Mouse (Mus musculus): ENCODE measurements around the gene March1. TPM values are rescaled to one million over a fixed set of nuclear protein-coding genes. Genes with fewer than 3 reads are reported as not detected.
A peak's percentile ranks its signal among the peaks of the same experiment; 100 is the strongest.

The March1 gene
- polyA plus RNA-seq, 1 experiment from 2014 or later = 42.9 TPM

GRCm38 (mm10) chr8:65775815-65776214 lies 158.1 kb downstream of the March1 start:
- Histone ChIP-seq H3K4me1 (no peaks in the 10 kb centered on the region), H3K27me3 (replicated peaks) (no peaks in the 10 kb centered on the region), H3K27ac (replicated peaks) (no peak overlapping the region), H3K4me2 (no peak overlapping the region), H3K4me3 (replicated peaks) (no peak overlapping the region), H3K9me3 (replicated peaks) (no peaks in the 10 kb centered on the region), H3K36me3 (no peaks in the 10 kb centered on the region), H3K9ac (replicated peaks) (no peak overlapping the region)
- ATAC-seq (ENCODE audit: low FRiP score) = no peak
- whole genome bisulfite sequencing = 60% methylated on average over 2 of the region's 2 CpGs

GRCm38 (mm10) chr8:65781156-65781555 lies 163.5 kb downstream of the March1 start:
- H3K4me3 ChIP-seq (replicated peaks) = no peak overlapping the region
- H3K4me1 ChIP-seq = no peaks in the 10 kb centered on the region
- no peak overlapping the region for H3K9ac ChIP-seq (replicated peaks)
- H3K27ac ChIP-seq (replicated peaks) = no peak overlapping the region
- H3K9me3 ChIP-seq (replicated peaks) = no peaks in the 10 kb centered on the region
- WGBS = 59% methylated on average over 5 of the region's 5 CpGs
- H3K36me3 ChIP-seq = no peaks in the 10 kb centered on the region
- H3K27me3 ChIP-seq (replicated peaks) = no peaks in the 10 kb centered on the region
- H3K4me2 ChIP-seq = no peak overlapping the region
- ATAC-seq (ENCODE audit: low FRiP score) = no peak

GRCm38 (mm10) chr8:65812971-65813370 lies 195.3 kb downstream of the March1 start:
- Histone ChIP-seq H3K27ac (replicated peaks) (no peak overlapping the region), H3K27me3 (replicated peaks) (no peaks in the 10 kb centered on the region), H3K36me3 (no peaks in the 10 kb centered on the region), H3K9ac (replicated peaks) (no peak overlapping the region), H3K4me2 (no peak overlapping the region), H3K4me3 (replicated peaks) (no peak overlapping the region), H3K9me3 (replicated peaks) (no peaks in the 10 kb centered on the region), H3K4me1 (no peaks in the 10 kb centered on the region)
- 87% methylated on average over 2 of the region's 2 CpGs for WGBS
- no peak for ATAC-seq (ENCODE audit: low FRiP score)

- no peaks in the 10 kb centered on the region for H3K27me3 ChIP-seq (replicated peaks)
- H3K36me3 ChIP-seq = no peaks in the 10 kb centered on the region
- no peaks in the 10 kb centered on the region for H3K9me3 ChIP-seq (replicated peaks)
- no peak overlapping the region for H3K4me3 ChIP-seq (replicated peaks)
- WGBS = 70% methylated on average over 3 of the region's 3 CpGs
- H3K9ac ChIP-seq (replicated peaks) = no peak overlapping the region
- no peaks in the 10 kb centered on the region for H3K4me1 ChIP-seq
- no peak overlapping the region for H3K4me2 ChIP-seq
- no peak overlapping the region for H3K27ac ChIP-seq (replicated peaks)
- ATAC-seq (ENCODE audit: low FRiP score) = no peak
Observed at GRCm38 (mm10) chr8:65922294-65923019, 304.8 kb downstream of the March1 start.

GRCm38 (mm10) chr8:65956948-65957347 lies 339.2 kb downstream of the March1 start:
- Histone ChIP-seq H3K4me1 (no peaks in the 10 kb centered on the region), H3K4me3 (replicated peaks) (no peak overlapping the region), H3K27ac (replicated peaks) (no peak overlapping the region), H3K27me3 (replicated peaks) (no peaks in the 10 kb centered on the region), H3K36me3 (no peaks in the 10 kb centered on the region), H3K4me2 (no peak overlapping the region), H3K9me3 (replicated peaks) (no peaks in the 10 kb centered on the region), H3K9ac (replicated peaks) (no peak overlapping the region)
- WGBS = 18% methylated on average over 5 of the region's 5 CpGs
- ATAC-seq (ENCODE audit: low FRiP score) = no peak; the same call in 1 of the 2 replicates

- Histone ChIP-seq H3K36me3 (no peaks in the 10 kb centered on the region), H3K9me3 (replicated peaks) (no peaks in the 10 kb centered on the region)
Observed at GRCm38 (mm10) chr8:65957492-65957891, 339.8 kb downstream of the March1 start.

GRCm38 (mm10) chr8:65966502-65967222 lies 349.0 kb downstream of the March1 start:
- Histone ChIP-seq H3K9me3 (replicated peaks) (no peaks in the 10 kb centered on the region), H3K36me3 (no peaks in the 10 kb centered on the region), H3K27me3 (replicated peaks) (no peaks in the 10 kb centered on the region), H3K4me1 (peaks cover 13% of the 10 kb centered on the region), H3K4me3 (replicated peaks) (no peak overlapping the region), H3K4me2 (peak overlapping the region; percentile 38), H3K9ac (replicated peaks) (0 out of 2 replicates have a peak overlapping the region, but pooled peaks have one; percentile 1), H3K27ac (replicated peaks) (0 out of 2 replicates have a peak overlapping the region, but pooled peaks have one; percentile 41)
- WGBS = 6% methylated on average over 10 of the region's 10 CpGs
- ATAC-seq (ENCODE audit: low FRiP score) = peak; percentile 79

More at GRCm38 (mm10) chr8:65957492-65957891, 339.8 kb downstream of the March1 start:
- no peaks in the 10 kb centered on the region for H3K4me1 ChIP-seq
- H3K27me3 ChIP-seq (replicated peaks) = no peaks in the 10 kb centered on the region
- no peak overlapping the region for H3K27ac ChIP-seq (replicated peaks)
- H3K4me2 ChIP-seq = no peak overlapping the region
- no peak overlapping the region for H3K9ac ChIP-seq (replicated peaks)
- no peak overlapping the region for H3K4me3 ChIP-seq (replicated peaks)
- no peak for ATAC-seq (ENCODE audit: low FRiP score)

GRCm38 (mm10) chr8:65967223-65967778 lies 349.6 kb downstream of the March1 start:
- peaks cover 13% of the 10 kb centered on the region for H3K4me1 ChIP-seq
- H3K27ac ChIP-seq (replicated peaks) = 0 out of 2 replicates have a peak overlapping the region, but pooled peaks have one; percentile 20
- no peaks in the 10 kb centered on the region for H3K36me3 ChIP-seq
- 67% methylated on average over 8 of the region's 8 CpGs for WGBS
- H3K4me3 ChIP-seq (replicated peaks) = no peak overlapping the region
- no peaks in the 10 kb centered on the region for H3K27me3 ChIP-seq (replicated peaks)
- peak; percentile 45; the same call in 1 of the 2 replicates for ATAC-seq (ENCODE audit: low FRiP score)
- peak overlapping the region; percentile 38 for H3K4me2 ChIP-seq
- H3K9me3 ChIP-seq (replicated peaks) = no peaks in the 10 kb centered on the region
- no peak overlapping the region for H3K9ac ChIP-seq (replicated peaks)

- Histone ChIP-seq H3K27ac (replicated peaks) (no peak overlapping the region), H3K4me2 (no peak overlapping the region), H3K9me3 (replicated peaks) (no peaks in the 10 kb centered on the region), H3K27me3 (replicated peaks) (no peaks in the 10 kb centered on the region), H3K4me1 (no peaks in the 10 kb centered on the region), H3K4me3 (replicated peaks) (no peak overlapping the region), H3K9ac (replicated peaks) (no peak overlapping the region), H3K36me3 (no peaks in the 10 kb centered on the region)
- no peak for ATAC-seq (ENCODE audit: low FRiP score)
- WGBS = 67% methylated on average over 5 of the region's 5 CpGs
Observed at GRCm38 (mm10) chr8:65976905-65977304, 359.2 kb downstream of the March1 start.

GRCm38 (mm10) chr8:65982039-65982438 lies 364.3 kb downstream of the March1 start:
- no peak for ATAC-seq (ENCODE audit: low FRiP score)
- WGBS = 83% methylated on average over 2 of the region's 2 CpGs
- Histone ChIP-seq H3K9ac (replicated peaks) (no peak overlapping the region), H3K4me2 (no peak overlapping the region), H3K4me3 (replicated peaks) (no peak overlapping the region), H3K4me1 (no peaks in the 10 kb centered on the region), H3K36me3 (no peaks in the 10 kb centered on the region), H3K27me3 (replicated peaks) (no peaks in the 10 kb centered on the region), H3K27ac (replicated peaks) (no peak overlapping the region), H3K9me3 (replicated peaks) (no peaks in the 10 kb centered on the region)

GRCm38 (mm10) chr8:65987665-65988064 lies 370.0 kb downstream of the March1 start:
- Histone ChIP-seq H3K4me1 (no peaks in the 10 kb centered on the region), H3K9ac (replicated peaks) (no peak overlapping the region), H3K27me3 (replicated peaks) (no peaks in the 10 kb centered on the region), H3K4me3 (replicated peaks) (no peak overlapping the region), H3K27ac (replicated peaks) (no peak overlapping the region), H3K9me3 (replicated peaks) (no peaks in the 10 kb centered on the region), H3K36me3 (no peaks in the 10 kb centered on the region), H3K4me2 (no peak overlapping the region)
- no peak for ATAC-seq (ENCODE audit: low FRiP score)
- 86% methylated on average over 1 of the region's 1 CpGs for WGBS

- no peak overlapping the region for H3K4me2 ChIP-seq
- H3K4me1 ChIP-seq = no peaks in the 10 kb centered on the region
- H3K9me3 ChIP-seq (replicated peaks) = no peaks in the 10 kb centered on the region
- H3K9ac ChIP-seq (replicated peaks) = no peak overlapping the region
- H3K4me3 ChIP-seq (replicated peaks) = no peak overlapping the region
- H3K36me3 ChIP-seq = no peaks in the 10 kb centered on the region
- 87% methylated on average over 2 of the region's 2 CpGs for WGBS
- no peak overlapping the region for H3K27ac ChIP-seq (replicated peaks)
- no peaks in the 10 kb centered on the region for H3K27me3 ChIP-seq (replicated peaks)
- no peak for ATAC-seq (ENCODE audit: low FRiP score)
Observed at GRCm38 (mm10) chr8:66022815-66023214, 405.1 kb downstream of the March1 start.

Measured in neural tube, embryonic 15.5 days (tissue).